Mouse (Mus musculus) inflammation-experienced regulatory T-cells, adult 6 months (primary cell): ENCODE results near the gene Ppdpf. TPM values are rescaled to one million over a fixed set of nuclear protein-coding genes. Genes with fewer than 3 reads are reported as not detected.

Experiments used
- ATAC-seq: one replicate; pipeline ENCODE4 v1.8.0; 2017
- polyA plus RNA-seq, 3 experiments: library from polyadenylated mRNA; unstranded; fragments of 100-300 nt; shearing (Covaris generic); gene quantifications; one replicate each; pipeline ENCODE4 v1.2.1; 2017

Gene Ppdpf
- polyA plus RNA-seq, 3 experiments from 2014 or later = 128 to 152 (median 146) TPM

DNA sequence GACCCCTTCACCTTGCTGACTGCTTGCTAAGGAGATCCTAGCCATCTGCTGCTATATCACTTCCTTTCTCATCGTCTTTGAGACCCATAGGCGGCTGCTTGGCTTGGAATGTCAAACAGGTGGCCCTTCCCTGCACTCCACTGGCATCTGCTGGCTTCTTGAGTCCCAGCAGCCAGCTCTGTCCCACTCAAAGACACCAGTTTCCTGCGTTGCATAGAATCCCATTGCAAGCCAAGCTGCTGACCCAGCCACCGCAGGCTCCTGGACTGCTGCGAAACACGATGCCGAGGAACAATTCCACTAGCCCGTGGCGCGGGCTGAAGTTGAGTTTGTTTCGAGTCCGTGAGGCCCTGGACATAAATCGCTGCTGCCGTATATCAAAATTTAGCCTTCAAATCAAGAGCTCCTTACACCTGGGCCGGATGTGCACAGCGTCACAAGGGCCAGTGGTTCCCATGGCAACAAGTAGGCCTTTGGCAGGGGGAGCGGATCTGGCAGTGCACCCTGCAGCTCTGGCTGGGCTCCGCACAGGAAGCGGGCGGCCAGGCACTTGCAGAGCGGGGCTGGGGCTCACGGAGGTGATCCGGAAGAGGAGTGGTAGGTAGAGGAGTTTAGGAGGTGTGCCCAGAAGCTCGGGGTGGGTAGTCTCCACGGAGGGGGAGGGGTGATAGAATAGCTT is 32.6 kb downstream of the Ppdpf start, which contains the start of gene Fndc11:
TSS of gene Fndc11 (plus strand) at position 476 of the 679 bp plus-strand sequence.
- peak; percentile 99 for ATAC-seq

DNA sequence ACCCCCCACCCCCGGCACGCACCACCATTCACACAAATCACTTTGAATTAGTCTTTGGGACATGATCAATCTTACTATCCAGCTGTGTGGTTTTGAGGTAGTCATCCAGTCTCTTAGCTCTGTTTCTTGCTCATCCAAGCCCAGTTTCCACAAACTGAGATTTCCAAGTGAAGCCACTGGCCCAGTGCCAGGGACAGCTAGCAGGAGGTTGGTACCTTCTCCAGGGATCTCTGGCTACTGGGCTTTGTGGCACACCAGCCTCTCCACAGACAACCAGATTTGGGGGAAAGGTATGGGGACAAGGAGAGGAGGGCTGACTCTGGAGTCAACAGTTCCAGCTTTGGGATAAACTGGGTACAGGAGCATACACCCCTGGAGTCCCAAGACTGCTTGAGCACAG is 33.3 kb downstream of the Ppdpf start:
- no peak for ATAC-seq

DNA sequence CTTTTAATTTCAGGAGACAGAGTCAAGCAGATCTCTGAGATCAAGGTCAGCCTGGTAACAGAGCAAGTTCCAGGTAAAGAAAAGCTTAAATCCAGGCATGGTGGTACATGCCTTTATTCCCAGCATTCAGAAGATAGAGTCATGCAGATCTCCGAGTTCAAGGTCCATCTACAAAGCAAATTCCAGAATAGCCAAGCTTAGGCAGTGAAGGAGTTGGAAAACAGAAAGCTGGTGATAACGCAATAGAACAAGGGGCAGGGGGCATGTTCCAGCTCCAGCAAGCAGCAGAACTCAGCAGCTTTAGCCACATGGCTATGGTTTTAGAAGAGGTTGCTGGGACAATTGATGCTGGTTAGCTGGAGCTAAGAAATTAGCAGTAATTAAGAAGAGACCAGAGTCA is 37.9 kb downstream of the Ppdpf start:
- no peak for ATAC-seq

DNA sequence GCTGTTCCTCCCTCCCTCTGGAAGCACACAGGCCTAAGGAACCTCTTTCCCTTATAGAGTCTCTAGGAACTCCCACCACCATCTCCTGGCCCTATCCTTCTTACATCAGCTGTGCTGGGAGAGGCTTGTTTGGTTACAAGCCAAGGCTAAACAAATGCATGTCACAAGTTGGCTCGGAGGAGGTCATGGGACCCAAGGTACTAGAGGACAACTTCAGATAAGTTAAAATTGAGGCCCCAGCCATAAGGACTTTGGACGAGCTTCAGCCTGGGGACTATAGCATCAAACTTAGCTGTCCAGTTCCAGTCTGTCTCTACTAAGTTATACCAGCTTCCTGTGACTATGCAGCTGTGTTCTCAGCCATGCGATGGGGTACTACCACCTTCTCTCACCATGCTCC is 40.1 kb downstream of the Ppdpf start:
- ATAC-seq = no peak

DNA sequence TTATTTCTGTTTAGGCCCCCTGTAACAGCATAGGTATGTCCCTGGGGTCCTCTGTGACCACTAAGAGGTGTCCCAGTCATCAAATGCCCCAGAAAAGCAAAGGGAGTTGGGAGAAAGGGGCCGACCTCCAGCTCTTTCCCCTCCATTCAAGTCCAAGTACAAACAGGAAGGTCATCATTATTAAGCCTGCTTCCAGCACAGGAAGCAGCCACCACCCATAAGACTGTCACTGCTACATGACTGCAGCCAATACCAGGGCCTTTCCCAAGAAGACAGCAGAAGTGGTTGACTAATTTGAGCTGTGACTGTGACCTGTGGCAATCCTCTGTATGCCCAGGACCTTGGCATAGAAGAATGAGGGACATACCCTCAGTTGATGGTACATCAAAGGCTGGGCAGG is 41.3 kb downstream of the Ppdpf start:
- no peak for ATAC-seq

DNA sequence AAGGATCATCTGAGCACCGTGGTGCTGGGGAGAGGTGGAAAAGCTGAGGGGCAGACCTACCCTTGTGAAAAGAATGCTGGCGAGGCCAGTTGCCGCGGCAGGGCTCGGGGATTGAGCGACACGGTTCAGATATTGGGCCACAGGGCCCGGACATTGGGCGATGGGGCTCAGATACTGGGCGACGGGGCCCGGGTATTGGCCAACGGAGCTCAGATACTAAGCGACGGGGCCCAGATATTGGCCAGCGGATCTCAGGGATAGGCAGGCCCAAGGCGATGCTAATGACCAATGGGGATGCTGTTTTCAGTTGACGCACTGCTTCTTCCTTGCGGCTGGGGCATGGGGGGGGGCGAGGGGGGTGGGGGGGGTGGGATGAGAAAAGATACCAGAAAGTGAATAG is 44.1 kb downstream of the Ppdpf start:
- ATAC-seq = no peak

DNA sequence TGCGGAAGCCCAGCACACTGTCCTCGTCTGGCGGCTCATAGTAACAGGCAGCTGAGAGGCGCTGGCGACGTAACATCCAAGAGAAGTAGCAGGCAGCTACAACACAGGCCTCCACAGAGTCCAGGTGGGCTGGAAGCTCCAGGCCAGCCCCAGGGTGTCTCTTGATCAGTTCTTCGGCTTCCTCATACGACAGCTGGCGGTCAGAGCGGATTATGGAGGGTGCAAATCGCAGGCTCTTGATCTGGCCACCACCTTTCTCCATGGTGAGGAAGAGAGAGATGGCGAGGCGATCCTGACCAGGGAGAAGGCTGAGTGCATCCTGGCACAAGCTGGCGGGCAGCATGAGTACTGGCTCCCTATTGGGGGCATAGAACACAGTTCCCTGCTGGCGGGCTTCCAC is 46.4 kb downstream of the Ppdpf start:
- no peak for ATAC-seq

DNA sequence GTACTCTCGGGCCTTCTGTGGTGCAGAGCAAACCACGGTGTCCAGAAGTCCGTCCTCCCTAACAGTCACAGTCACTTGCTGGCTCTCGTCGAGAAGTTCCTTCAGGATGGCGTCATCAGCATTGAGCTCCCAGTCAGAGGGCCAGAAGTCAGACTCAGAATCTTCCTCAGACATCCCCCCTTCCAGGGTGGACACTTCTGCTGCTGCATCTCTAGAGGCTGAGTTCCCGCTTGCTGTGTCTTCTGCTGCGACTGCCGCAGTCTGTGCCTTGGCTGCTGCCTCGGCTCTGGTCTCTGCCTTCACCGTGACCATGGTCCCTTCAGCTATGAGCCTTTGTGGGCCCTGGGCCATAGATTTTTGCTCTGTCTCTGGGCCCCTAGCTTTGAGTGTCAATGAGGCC is 47.6 kb downstream of the Ppdpf start:
- ATAC-seq = no peak

DNA sequence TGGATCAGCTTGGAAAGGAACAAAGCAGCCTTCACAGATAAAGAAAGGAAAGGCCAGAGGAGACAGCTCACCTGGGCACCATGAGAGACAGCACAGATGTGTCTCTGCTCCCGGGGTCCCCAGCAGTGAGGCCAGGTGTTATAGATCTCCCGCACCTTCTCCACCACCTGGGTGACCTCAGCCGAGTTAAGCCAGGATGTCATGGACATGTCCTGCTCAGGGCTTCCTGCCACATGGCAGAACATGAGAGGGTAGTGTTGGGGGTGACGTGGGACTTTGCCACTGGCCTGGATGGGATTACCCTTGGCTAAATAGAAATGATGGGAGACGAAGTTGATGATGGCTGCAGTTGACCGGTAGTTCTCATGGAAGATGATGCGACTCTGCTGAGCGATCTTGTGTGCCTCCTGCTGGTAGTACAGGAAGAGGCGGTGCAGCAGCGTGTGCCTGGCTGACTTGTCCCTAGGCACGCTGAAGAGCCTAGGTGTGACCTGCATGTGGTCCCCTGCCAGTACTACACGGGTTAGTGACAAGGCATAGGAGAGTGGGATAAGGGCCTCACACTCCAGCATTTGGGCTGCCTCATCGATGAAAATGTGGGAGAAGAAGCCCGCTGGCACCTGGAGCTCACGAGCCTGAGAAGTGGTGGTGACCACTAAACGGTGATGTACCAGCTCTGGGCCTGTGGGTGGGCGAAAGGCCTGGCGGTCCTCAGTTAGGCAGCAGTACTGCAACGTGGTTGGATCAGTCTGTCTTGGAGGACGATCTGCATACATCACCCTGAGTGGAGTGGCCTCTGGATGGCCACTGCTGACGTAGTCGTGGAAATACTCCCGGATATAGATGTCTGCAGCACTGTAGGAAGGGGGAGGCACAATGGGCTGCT is 48.9 kb downstream of the Ppdpf start:
- ATAC-seq = no peak

DNA sequence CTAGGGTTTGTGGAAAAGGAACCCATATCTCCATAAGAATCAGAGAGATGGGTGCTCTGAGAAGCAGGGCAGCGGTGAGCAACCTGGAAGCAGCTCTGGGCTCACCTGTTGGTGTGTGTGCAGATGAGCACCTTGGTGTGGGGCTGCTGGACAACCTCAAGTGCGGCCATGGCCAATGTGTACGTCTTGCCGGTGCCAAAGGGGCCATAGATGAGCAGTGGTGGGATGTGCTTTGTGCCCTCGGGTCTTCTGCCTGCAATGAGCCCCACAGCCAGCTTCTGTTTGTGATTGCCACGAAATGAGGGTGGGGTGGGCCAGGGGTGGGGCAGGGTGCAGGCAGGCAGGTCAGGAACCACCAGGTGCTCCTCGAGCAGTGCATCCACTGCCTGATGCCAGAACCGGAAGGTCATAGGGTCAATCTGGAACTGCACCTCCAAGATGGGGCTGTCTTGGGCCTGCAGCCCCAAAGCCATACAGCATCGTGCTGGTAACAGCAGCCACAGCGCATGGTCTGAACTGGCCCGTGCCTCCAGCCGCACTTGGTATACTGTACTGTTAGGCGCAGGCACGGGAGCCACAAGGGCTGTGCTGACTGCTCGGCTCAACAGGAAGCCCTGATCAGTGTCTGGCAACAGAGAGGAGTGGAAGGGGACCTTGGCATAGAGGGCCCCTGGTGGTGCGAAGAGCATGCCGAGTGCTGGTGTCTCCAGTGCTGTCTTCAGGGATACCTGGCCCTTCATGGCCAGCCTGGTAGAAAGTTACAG is 50.4 kb downstream of the Ppdpf start:
- no peak for ATAC-seq

DNA sequence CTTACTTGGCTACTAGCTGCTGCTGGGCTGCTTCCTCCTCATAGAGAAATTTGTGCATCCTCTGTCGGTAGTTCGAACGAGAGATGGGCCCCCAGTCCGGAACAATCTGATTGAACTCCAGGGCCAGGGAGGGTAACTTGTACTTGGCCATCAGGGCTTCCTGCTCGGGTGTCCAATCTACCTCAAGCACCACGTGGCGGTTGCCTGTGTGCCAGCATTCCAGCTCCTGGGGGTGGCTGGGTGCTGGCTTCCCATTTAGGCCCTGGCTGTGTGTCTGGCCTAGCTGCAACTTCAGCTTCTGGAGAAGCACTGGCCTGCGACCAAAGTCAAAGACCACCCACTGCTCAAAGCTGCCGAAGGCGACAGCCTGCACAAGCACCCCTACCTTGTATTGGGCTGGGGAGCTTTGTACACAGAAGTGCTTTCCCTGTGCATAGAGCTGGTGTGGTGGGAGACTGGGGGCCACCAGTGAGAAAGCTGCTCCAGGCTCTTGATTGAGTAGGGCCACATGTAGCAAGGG is 51.1 kb downstream of the Ppdpf start:
- ATAC-seq = no peak

Other genes with a start within 250 kb of the Ppdpf start
- gene Nkain4, start 232.5 kb upstream of the Ppdpf start, polyA plus RNA-seq = not detected
- gene Arfgap1, start 220.0 kb upstream of the Ppdpf start, polyA plus RNA-seq = 10 to 100 TPM; 51.9 to 68.0 (median 52.9) TPM
- under 1 TPM in 2 of 3 experiments, not detected in 1; 0.78 to 0.93 TPM for gene Col20a1, start 200.7 kb upstream of the Ppdpf start, polyA plus RNA-seq
- not detected for gene Chrna4, start 143.7 kb upstream of the Ppdpf start, polyA plus RNA-seq
- under 1 TPM in 1 of 3 experiments, not detected in 2; 0.19 TPM for gene Kcnq2, start 51.9 kb upstream of the Ppdpf start, polyA plus RNA-seq
- gene Eef1a2, start 30.2 kb upstream of the Ppdpf start, polyA plus RNA-seq = not detected
- under 1 TPM in 1 of 3 experiments, not detected in 2; 0.09 TPM for gene Ptk6, start 15.5 kb downstream of the Ppdpf start, polyA plus RNA-seq
- under 1 TPM in 2 of 3 experiments, not detected in 1; 0.19 to 0.35 TPM for gene Srms, start 25.9 kb downstream of the Ppdpf start, polyA plus RNA-seq
- 1 to 10 TPM in 1 of 3 experiments, under 1 TPM in 2; 0.34 to 1.6 (median 0.53) TPM for gene Fndc11, start 32.8 kb downstream of the Ppdpf start, polyA plus RNA-seq
- 10 to 100 TPM; 15.5 to 19.9 (median 17.9) TPM for gene Helz2, start 54.8 kb downstream of the Ppdpf start, polyA plus RNA-seq
- 10 to 100 TPM in 2 of 3 experiments, 1 to 10 TPM in 1; 9.1 to 12.8 (median 11.0) TPM for gene Gmeb2, start 100.8 kb downstream of the Ppdpf start, polyA plus RNA-seq
- gene Stmn3, start 127.3 kb downstream of the Ppdpf start, polyA plus RNA-seq = not detected
- gene Rtel1, start 132.5 kb downstream of the Ppdpf start, polyA plus RNA-seq = 10 to 100 TPM; 31.4 to 34.5 (median 32.2) TPM
- gene Zgpat, start 177.7 kb downstream of the Ppdpf start, polyA plus RNA-seq = 10 to 100 TPM; 18.5 to 21.8 (median 20.9) TPM
- 10 to 100 TPM; 60.4 to 69.3 (median 60.4) TPM for gene Arfrp1, start 178.2 kb downstream of the Ppdpf start, polyA plus RNA-seq
- 100 to 1,000 TPM; 340 to 573 (median 348) TPM for gene Lime1, start 192.8 kb downstream of the Ppdpf start, polyA plus RNA-seq